Mouse (Mus musculus) embryonic facial prominence, embryonic 12.5 days (tissue): Measurements from ENCODE around the gene Olfr1202. TPM values are rescaled to one million over a fixed set of nuclear protein-coding genes. Genes with fewer than 3 reads are reported as not detected.

Experiments used
- ATAC-seq: fragments of 200-750 bp; cut with Nextera tagmentation; 2 replicates; pipeline ENCODE4 v1.8.0; 2017; ENCODE audit not compliant: insufficient number of reproducible peaks, insufficient read depth, low FRiP score, low TSS enrichment
- H3K27ac ChIP-seq: fragments of 300-500 bp; sonication (generic); 2 replicates; pipeline ENCODE4 v1.5.1; 2016; ENCODE audit warnings: mild to moderate bottlenecking
- H3K27me3 ChIP-seq: fragments of 300-500 bp; sonication (generic); 2 replicates; pipeline ENCODE4 v1.6.1; 2016; ENCODE audit warnings: mild to moderate bottlenecking, moderate library complexity
- H3K36me3 ChIP-seq: fragments of 300-500 bp; sonication (generic); 2 replicates; pipeline ENCODE4 v1.6.1; 2016; ENCODE audit warnings: mild to moderate bottlenecking
- H3K4me1 ChIP-seq: fragments of 300-500 bp; sonication (generic); 2 replicates; pipeline ENCODE4 v1.6.1; 2016
- H3K4me2 ChIP-seq: fragments of 300-500 bp; sonication (generic); replicated peaks from 2 replicates; pipeline ENCODE4 v1.6.1; 2016; ENCODE audit warnings: mild to moderate bottlenecking, moderate library complexity
- H3K4me3 ChIP-seq: fragments of 300-500 bp; sonication (generic); 2 replicates; pipeline ENCODE4 v1.5.1; 2016; ENCODE audit warnings: mild to moderate bottlenecking
- H3K9ac ChIP-seq: fragments of 300-500 bp; sonication (generic); 2 replicates; pipeline ENCODE4 v1.6.1; 2016; ENCODE audit warnings: mild to moderate bottlenecking, moderate library complexity
- H3K9me3 ChIP-seq: fragments of 300-500 bp; sonication (generic); 2 replicates; pipeline ENCODE4 v1.6.1; 2016; ENCODE audit warnings: mild to moderate bottlenecking, moderate library complexity
- WGBS: fragments of 180-500 bp; shearing (Covaris S2); methylation state at CpG from one replicate; pipeline ENCODE4 v1.1.7; 2016; 5-methylcytosine and 5-hydroxymethylcytosine counted together
- polyA plus RNA-seq: library from polyadenylated mRNA; unstranded; fragments of >200 nt; fragmentation: Nextera tagmentation; extraction: Ambion mirVana; gene quantifications from 2 replicates; pipeline ENCODE4 v1.2.1, GENCODE M21; 2016

Olfr1202 gene
- polyA plus RNA-seq, result 0.04 TPM in 1 of 2 replicates, not detected in the other

DNA sequence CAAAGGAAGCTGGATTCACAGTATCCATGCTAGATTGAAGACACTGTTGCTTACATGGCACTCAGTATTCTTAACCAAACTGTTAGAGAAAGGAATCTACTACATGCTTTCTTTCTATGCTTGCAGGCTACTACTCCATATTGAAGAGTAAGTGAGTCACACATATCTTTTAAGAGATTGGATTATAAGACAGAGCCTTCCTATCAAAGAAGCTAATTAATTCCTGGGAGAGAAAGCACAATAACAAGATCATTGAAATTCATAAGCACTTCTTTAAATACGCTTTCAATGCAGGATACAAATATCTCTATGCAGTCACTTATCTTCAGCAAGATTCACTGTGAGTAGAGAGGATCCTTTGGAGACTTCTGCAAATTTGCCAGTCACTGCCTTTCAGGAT lies at the start of gene Olfr1202:
Olfr1202 (plus strand) TSS at position 301 of the 400 bp plus-strand sequence.
- Histone ChIP-seq H3K27ac (no peak within 1 kb of the TSS), H3K36me3 (no peaks in the 10 kb centered on the region), H3K4me2 (no peak within 1 kb of the TSS), H3K27me3 (no peaks in the 10 kb centered on the region), H3K9ac (no peak within 1 kb of the TSS), H3K4me3 (no peak within 1 kb of the TSS), H3K9me3 (no peaks in the 10 kb centered on the region), H3K4me1 (no peaks in the 10 kb centered on the region)
- WGBS, result 76% methylated on average over 1 of the region's 1 CpGs
- no peak for ATAC-seq

DNA sequence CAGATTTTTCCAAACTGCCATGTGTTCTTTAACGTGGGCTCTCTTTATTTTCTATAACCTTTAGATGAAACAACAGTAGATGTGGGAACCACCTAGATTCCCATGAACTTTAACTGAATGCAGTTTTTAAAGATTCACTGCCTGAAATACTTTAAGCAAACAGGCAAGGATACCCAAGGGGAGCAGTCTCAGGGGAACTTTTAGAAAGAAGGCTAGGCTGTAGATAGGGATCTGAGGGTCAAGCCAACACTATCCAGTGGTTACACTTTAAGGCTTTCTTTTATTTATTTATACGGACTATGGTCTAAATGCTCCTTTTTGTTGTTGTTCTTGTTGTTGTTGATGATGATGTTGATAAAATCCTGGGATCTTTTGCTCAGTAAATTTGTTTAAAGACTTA lies 43.9 kb upstream of the Olfr1202 start, which contains the start of gene Olfr1200:
Olfr1200 (minus strand) TSS at position 101 of the 400 bp plus-strand sequence.
- Histone ChIP-seq H3K4me1 (no peaks in the 10 kb centered on the region), H3K36me3 (no peaks in the 10 kb centered on the region), H3K4me2 (no peak within 1 kb of the TSS), H3K27me3 (no peaks in the 10 kb centered on the region), H3K9me3 (no peaks in the 10 kb centered on the region), H3K27ac (no peak within 1 kb of the TSS), H3K4me3 (no peak within 1 kb of the TSS), H3K9ac (no peak within 1 kb of the TSS)
- ATAC-seq, result no peak
- 75% methylated on average over 2 of the region's 2 CpGs for WGBS

- no peaks in the 10 kb centered on the region for H3K27me3 ChIP-seq
- no peaks in the 10 kb centered on the region for H3K4me1 ChIP-seq
- no peak within 1 kb of the TSS for H3K4me2 ChIP-seq
- no peak within 1 kb of the TSS for H3K9ac ChIP-seq
- H3K4me3 ChIP-seq, result no peak within 1 kb of the TSS
- 84% methylated on average over 6 of the region's 6 CpGs for WGBS
- ATAC-seq, result no peak
- no peak within 1 kb of the TSS for H3K27ac ChIP-seq
- no peaks in the 10 kb centered on the region for H3K36me3 ChIP-seq
- no peaks in the 10 kb centered on the region for H3K9me3 ChIP-seq
Observed at GRCm38 (mm10) chr2:88792736-88793135, 21.6 kb upstream of the Olfr1202 start, which contains the start of gene Olfr1201. Gene Olfr1201, plus strand, starts transcription at chr2:88793036.

DNA sequence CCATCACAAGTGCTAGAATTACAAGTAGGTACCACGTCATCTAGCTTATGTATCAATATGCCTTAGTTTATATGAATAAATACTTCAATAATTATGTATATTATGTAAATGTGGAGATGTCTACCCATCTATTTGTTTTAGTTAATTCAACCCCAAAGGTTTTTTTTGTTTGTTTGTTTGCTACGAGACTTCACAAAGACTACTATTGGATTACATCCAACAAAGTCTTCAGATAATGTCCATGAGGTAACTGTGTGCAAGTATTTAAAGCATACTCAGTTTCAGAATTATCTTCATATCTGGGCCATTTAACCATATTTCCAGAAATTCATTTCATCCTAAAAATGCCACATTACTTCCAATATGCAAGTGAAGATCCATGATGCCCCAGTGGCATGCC lies 15.1 kb downstream of the Olfr1202 start, which contains the start of gene Olfr1205:
Olfr1205 (plus strand) TSS at position 301 of the 400 bp plus-strand sequence.
- no peak within 1 kb of the TSS for H3K9ac ChIP-seq
- H3K9me3 ChIP-seq, result no peaks in the 10 kb centered on the region
- no peak within 1 kb of the TSS for H3K27ac ChIP-seq
- H3K4me3 ChIP-seq, result no peak within 1 kb of the TSS
- no peak for ATAC-seq
- H3K36me3 ChIP-seq, result no peaks in the 10 kb centered on the region
- WGBS, result 86% methylated on average over 2 of the region's 2 CpGs
- H3K4me2 ChIP-seq, result no peak within 1 kb of the TSS
- no peaks in the 10 kb centered on the region for H3K27me3 ChIP-seq
- no peaks in the 10 kb centered on the region for H3K4me1 ChIP-seq

GRCm38 (mm10) chr2:88838477-88838876 lies 24.2 kb downstream of the Olfr1202 start:
- Histone ChIP-seq H3K4me2 (no peak overlapping the region), H3K4me1 (no peaks in the 10 kb centered on the region), H3K36me3 (no peaks in the 10 kb centered on the region), H3K4me3 (no peak overlapping the region), H3K27ac (no peak overlapping the region), H3K9ac (no peak overlapping the region), H3K9me3 (no peaks in the 10 kb centered on the region), H3K27me3 (no peaks in the 10 kb centered on the region)
- 68% methylated on average over 2 of the region's 2 CpGs for WGBS
- ATAC-seq, result no peak

DNA sequence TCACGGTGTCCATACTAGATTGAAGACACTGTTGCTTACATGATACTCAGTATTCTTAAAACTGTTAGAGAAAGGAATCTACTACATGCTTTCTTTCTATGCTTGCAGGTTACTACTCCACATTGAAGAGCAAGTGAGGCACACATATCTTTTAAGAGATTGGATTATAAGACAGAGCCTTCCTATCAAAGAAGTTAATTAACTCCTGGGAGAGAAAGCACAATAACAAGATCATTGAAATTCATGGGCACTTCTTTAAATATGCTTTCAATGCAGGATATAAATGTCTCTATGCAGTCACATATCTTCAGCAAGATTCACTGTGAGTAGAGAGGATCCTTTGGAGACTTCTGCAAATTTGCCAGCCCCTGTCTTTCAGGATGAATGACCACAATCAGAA lies 34.7 kb downstream of the Olfr1202 start, which contains the start of gene Olfr1204:
Olfr1204 (plus strand) TSS at position 301 of the 400 bp plus-strand sequence.
- Histone ChIP-seq H3K4me3 (no peak within 1 kb of the TSS), H3K4me1 (no peaks in the 10 kb centered on the region), H3K9ac (no peak within 1 kb of the TSS), H3K4me2 (no peak within 1 kb of the TSS), H3K27ac (no peak within 1 kb of the TSS), H3K27me3 (no peaks in the 10 kb centered on the region), H3K9me3 (no peaks in the 10 kb centered on the region), H3K36me3 (no peaks in the 10 kb centered on the region)
- ATAC-seq, result no peak
- 88% methylated on average over 1 of the region's 1 CpGs for WGBS

- Histone ChIP-seq H3K9ac (no peak within 1 kb of the TSS), H3K36me3 (no peaks in the 10 kb centered on the region), H3K27ac (no peak within 1 kb of the TSS), H3K4me2 (no peak within 1 kb of the TSS), H3K9me3 (no peaks in the 10 kb centered on the region), H3K27me3 (no peaks in the 10 kb centered on the region), H3K4me3 (no peak within 1 kb of the TSS), H3K4me1 (no peaks in the 10 kb centered on the region)
- no peak for ATAC-seq
- WGBS, result 83% methylated on average over 2 of the region's 2 CpGs
Observed at GRCm38 (mm10) chr2:88862931-88863330, 48.6 kb downstream of the Olfr1202 start, which contains the start of gene Olfr1206. Gene Olfr1206, plus strand, starts transcription at chr2:88863231.

Other genes with a start within 250 kb of the Olfr1202 start
- not detected in 2 replicates for gene Olfr1189, start 228.0 kb upstream of the Olfr1202 start, polyA plus RNA-seq
- gene Olfr1191-ps1, start 174.0 kb upstream of the Olfr1202 start, polyA plus RNA-seq, result not detected in 2 replicates
- gene Olfr1192-ps1, start 166.0 kb upstream of the Olfr1202 start, polyA plus RNA-seq, result not detected in 2 replicates
- not detected in 2 replicates for gene Olfr1193, start 138.9 kb upstream of the Olfr1202 start, polyA plus RNA-seq
- not detected in 2 replicates for gene Olfr1195, start 125.3 kb upstream of the Olfr1202 start, polyA plus RNA-seq
- not detected in 2 replicates for gene Olfr1196, start 109.9 kb upstream of the Olfr1202 start, polyA plus RNA-seq
- gene Olfr1197, start 82.1 kb upstream of the Olfr1202 start, polyA plus RNA-seq, result not detected in 2 replicates
- gene Olfr1198, start 63.1 kb upstream of the Olfr1202 start, polyA plus RNA-seq, result not detected in 2 replicates
- gene Olfr1199, start 54.0 kb upstream of the Olfr1202 start, polyA plus RNA-seq, result not detected in 2 replicates
- gene Olfr1200, start 44.0 kb upstream of the Olfr1202 start, polyA plus RNA-seq, result not detected in 2 replicates
- gene Olfr1201, start 21.5 kb upstream of the Olfr1202 start, polyA plus RNA-seq, result not detected in 2 replicates
- not detected in 2 replicates for gene Olfr1205, start 15.2 kb downstream of the Olfr1202 start, polyA plus RNA-seq
- gene Olfr1204, start 34.8 kb downstream of the Olfr1202 start, polyA plus RNA-seq, result not detected in 2 replicates
- gene Olfr1206, start 48.7 kb downstream of the Olfr1202 start, polyA plus RNA-seq, result not detected in 2 replicates
- not detected in 2 replicates for gene Olfr1208, start 87.8 kb downstream of the Olfr1202 start, polyA plus RNA-seq
- gene Olfr1209, start 100.7 kb downstream of the Olfr1202 start, polyA plus RNA-seq, result not detected in 2 replicates
- gene Olfr1211, start 123.6 kb downstream of the Olfr1202 start, polyA plus RNA-seq, result not detected in 2 replicates
- gene Olfr1212, start 139.5 kb downstream of the Olfr1202 start, polyA plus RNA-seq, result not detected in 2 replicates
- gene Gm13762, start 165.8 kb downstream of the Olfr1202 start, polyA plus RNA-seq, result not detected in 2 replicates
- gene Olfr1214, start 178.2 kb downstream of the Olfr1202 start, polyA plus RNA-seq, result not detected in 2 replicates
- not detected in 2 replicates for gene Olfr1215, start 192.5 kb downstream of the Olfr1202 start, polyA plus RNA-seq
- not detected in 2 replicates for gene Olfr1216, start 203.8 kb downstream of the Olfr1202 start, polyA plus RNA-seq
- gene Olfr1217, start 217.6 kb downstream of the Olfr1202 start, polyA plus RNA-seq, result not detected in 2 replicates
- gene Olfr1218, start 246.7 kb downstream of the Olfr1202 start, polyA plus RNA-seq, result not detected in 2 replicates